Mouse (Mus musculus) embryonic fibroblast, embryonic 13.5 days (primary cell): ENCODE measurements around the gene 4921524J17Rik.

ENCODE experiments used
- CTCF ChIP-seq: IDR thresholded peaks from 2 replicates; pipeline ENCODE4 v1.5.1; 2011; ENCODE audit warnings: mild to moderate bottlenecking, control low read depth, low read length, moderate library complexity, borderline replicate concordance; ENCODE audit not compliant: insufficient read depth
- POLR2A ChIP-seq: IDR thresholded peaks from 2 replicates; pipeline ENCODE4 v1.6.1; 2011; ENCODE audit warnings: low read depth, mild to moderate bottlenecking, control low read depth, low read length, moderate library complexity

- TF ChIP-seq CTCF, result no peak
- TF ChIP-seq POLR2A, result no peak
Measured at GRCm38 (mm10) chr8:85434817-85435216, 2.2 kb upstream of the 4921524J17Rik start.
